ENCODE assay signal across 13 mouse cellular contexts in the genomic region with DNA sequence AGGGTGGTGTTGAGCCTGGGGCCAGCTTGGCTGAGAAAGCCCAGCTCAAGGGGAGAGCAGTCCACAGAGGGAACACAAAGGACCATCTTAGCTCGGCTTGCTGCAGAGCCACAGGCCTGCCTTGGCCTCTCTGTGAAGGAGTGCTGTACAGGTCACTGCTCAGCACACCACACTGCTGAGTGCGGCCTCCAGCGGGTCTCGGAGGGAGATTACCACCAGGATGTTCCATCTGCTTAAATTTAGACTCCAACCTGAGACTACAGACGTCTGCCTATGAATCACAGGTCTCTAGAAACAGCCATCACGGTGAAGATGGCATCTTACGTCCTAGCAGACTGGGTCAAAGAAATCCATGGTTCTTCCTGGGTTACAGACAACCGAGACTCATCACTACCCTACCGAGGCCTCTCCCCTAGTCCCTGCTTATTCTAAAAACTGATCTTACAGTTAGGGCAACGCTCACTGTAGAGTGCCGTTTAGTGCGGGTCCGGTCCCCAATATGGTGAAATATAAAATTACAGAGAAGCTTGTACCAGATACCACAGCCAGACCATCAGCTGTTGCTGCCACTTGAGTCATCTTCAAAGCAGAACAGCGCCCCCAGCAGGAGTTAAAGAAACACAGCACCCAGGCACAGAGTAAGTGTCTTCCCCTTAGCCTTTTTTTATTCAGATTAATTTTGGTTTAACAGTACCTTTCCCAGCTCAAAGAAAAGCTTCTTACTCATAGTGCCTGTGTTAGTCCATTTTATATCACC. TPM values are rescaled to one million over a fixed set of nuclear protein-coding genes. Genes with fewer than 3 reads are reported as not detected.
DNase-seq lines count a peak whose midpoint lies in the region; ATAC-seq and TF ChIP-seq lines count a peak whose summit lies in the region.
"Had no signal": no experiment of that assay in that cellular context is flagged by ENCODE, and none has a peak within 500 bp of the region (broad histone marks: within the 10 kb centered on the region; RNA-seq: fewer than 3 reads in every experiment).

No protein-coding gene starts in this region.

- ATAC-seq in CD4-positive, CD25-positive, alpha-beta regulatory T cell, adult 4 months, result no peak
- ATAC-seq in kidney, postnatal 0 days (replicated peaks; ENCODE audit: low FRiP score, low read depth), result no peak
- ATAC-seq: midbrain, embryonic 15.5 days had no signal

- no peak overlapping the region for H3K4me2 ChIP-seq in kidney, postnatal 0 days (ENCODE audit: low read length)
- H3K4me2 ChIP-seq: midbrain, embryonic 15.5 days had no signal

- no peak overlapping the region for H3K9ac ChIP-seq in kidney, postnatal 0 days (ENCODE audit: low read depth, low read length)
- H3K9ac ChIP-seq: midbrain, embryonic 15.5 days had no signal

- no peak overlapping the region for H3K4me3 ChIP-seq in kidney, postnatal 0 days (replicated peaks; ENCODE audit: low read depth, low read length)
- H3K4me3 ChIP-seq: midbrain, embryonic 15.5 days had no signal

- TF ChIP-seq CTCF in kidney, postnatal 0 days (IDR thresholded peaks at IDR 0.05; ENCODE audit: low read depth), result peak; percentile 26; the same call in 1 of the 2 replicates

- WGBS in kidney, postnatal 0 days, result 60% methylated on average over 14 of the region's 14 CpGs

- no peaks in the 10 kb centered on the region for H3K9me3 ChIP-seq in kidney, postnatal 0 days (replicated peaks; ENCODE audit: low read length)
- H3K9me3 ChIP-seq: midbrain, embryonic 15.5 days had no signal

- peaks cover 6% of the 10 kb centered on the region for H3K4me1 ChIP-seq in kidney, postnatal 0 days (replicated peaks; ENCODE audit: insufficient read depth, low read length)

- H3K27ac ChIP-seq in kidney, postnatal 0 days, result no peak overlapping the region
- H3K27ac ChIP-seq: midbrain, embryonic 15.5 days had no signal

- H3K27me3 ChIP-seq in kidney, postnatal 0 days (ENCODE audit: insufficient read depth, low read length), result peaks cover 14% of the 10 kb centered on the region; the same call in 1 of the 2 replicates

- H3K36me3 ChIP-seq in kidney, postnatal 0 days (ENCODE audit: insufficient read depth, low read length), result no peaks in the 10 kb centered on the region
- H3K36me3 ChIP-seq: midbrain, embryonic 15.5 days had no signal

- peak; percentile 33 for DNase-seq in CD4-positive, CD25-positive, alpha-beta regulatory T cell, adult 2 months (ENCODE audit: low read depth, low spot score)
- DNase-seq in kidney, postnatal 0 days (ENCODE audit: low spot score), result no peak
- no peak for DNase-seq in kidney, postnatal 36 days
- DNase-seq in 416B (ENCODE audit: low read depth), result peak; percentile 69
- peak; percentile 72 for DNase-seq in R1 (ENCODE audit: low read depth, low spot score)
- DNase-seq in adipocyte (ENCODE audit: low spot score), result no peak
- no peak for DNase-seq in lung, postnatal 4 days
- DNase-seq: kidney, postnatal 10 days; liver had no signal

RNA-seq across cellular contexts. Expression of a gene that starts 2.9 kb away (rescaled TPM):
- 10 to 100 TPM in 1 of 2 experiments, 1 to 10 TPM in 1; 2.2 to 10.5 TPM for polyA plus RNA-seq in CD4-positive, CD25-positive, alpha-beta regulatory T cell, adult 4 months (2017; shearing (Covaris generic))
- polyA plus RNA-seq in kidney, postnatal 0 days (2015; fragmentation: Nextera tagmentation; extraction: Ambion mirVana), result 0.09 TPM in 1 of 2 replicates, not detected in the other

RNA-seq across cellular contexts. Expression of a gene that starts 8.7 kb away (rescaled TPM):
- polyA plus RNA-seq in CD4-positive, CD25-positive, alpha-beta regulatory T cell, adult 4 months (2017; shearing (Covaris generic)), result not detected
- polyA plus RNA-seq in kidney, postnatal 0 days (2015; fragmentation: Nextera tagmentation; extraction: Ambion mirVana), result 0.66 and 0.96 TPM in 2 replicates

RNA-seq across cellular contexts. Expression of a gene that starts 23.3 kb away (rescaled TPM):
- 10 to 100 TPM in 1 of 2 experiments, 1 to 10 TPM in 1; 6.7 to 18.5 TPM for polyA plus RNA-seq in CD4-positive, CD25-positive, alpha-beta regulatory T cell, adult 4 months (2017; shearing (Covaris generic))
- polyA plus RNA-seq in kidney, postnatal 0 days (2015; fragmentation: Nextera tagmentation; extraction: Ambion mirVana), result 45.0 and 46.4 TPM in 2 replicates

RNA-seq across cellular contexts. Expression of a gene that starts 30.9 kb away (rescaled TPM):
- polyA plus RNA-seq in CD4-positive, CD25-positive, alpha-beta regulatory T cell, adult 4 months (2017; shearing (Covaris generic)), result not detected
- polyA plus RNA-seq in kidney, postnatal 0 days (2015; fragmentation: Nextera tagmentation; extraction: Ambion mirVana), result not detected in 2 replicates
- polyA plus RNA-seq: heart, embryonic 14.5 days; intestine, embryonic 14.5 days had no signal

RNA-seq across cellular contexts. Expression of a gene that starts 53.4 kb away (rescaled TPM):
- polyA plus RNA-seq in CD4-positive, CD25-positive, alpha-beta regulatory T cell, adult 4 months (2017; shearing (Covaris generic)), result not detected
- polyA plus RNA-seq in kidney, postnatal 0 days (2015; fragmentation: Nextera tagmentation; extraction: Ambion mirVana), result 4.2 and 4.8 TPM in 2 replicates

Comparison
In these comparisons a context has a peak if more than half of its experiments do, and no peak if none do; other contexts are left out.
1. DNase-seq: peak in CD4-positive, CD25-positive, alpha-beta regulatory T cell, adult 2 months (single experiment), 416B (single experiment) and R1 (single experiment); none in kidney, postnatal 0 days (single experiment), kidney, postnatal 36 days (0 of 2), adipocyte (single experiment) and lung, postnatal 4 days (0 of 2).